Mouse (Mus musculus) spleen, postnatal 36 days (tissue): ENCODE measurements around the gene Atg2a.
"Not testable (repeated sequence)": the region's sequence is repeated elsewhere in the genome, so short reads cannot be mapped to it uniquely, and the experiment has no call there.

Experiments
- DNase-seq, 2 experiments: peaks; one replicate each; pipeline ENCODE4 v3.0.0; 2022; ENCODE audit warnings: low spot score in 2 of 2, mixed read lengths in 1 of 2

Gene Atg2a

GRCm38 (mm10) chr19:6276426-6277421 is 35.3 kb downstream of the Atg2a start, which contains the start of gene Ehd1:
Gene Ehd1 (plus strand): TSS chr19:6276725.
- peak; percentile 98 to 99 for DNase-seq

- peak; percentile 82 for DNase-seq
Measured at GRCm38 (mm10) chr19:6277661-6278438, 36.4 kb downstream of the Atg2a start.

- DNase-seq: peak in 1 of 2 experiments; percentile 34
Measured at GRCm38 (mm10) chr19:6278439-6279073, 37.1 kb downstream of the Atg2a start.

- DNase-seq: no peak
Measured at GRCm38 (mm10) chr19:6279481-6280144, 38.1 kb downstream of the Atg2a start.

GRCm38 (mm10) chr19:6280554-6280953 is 39.1 kb downstream of the Atg2a start:
- no peak for DNase-seq

- no peak for DNase-seq
Measured at GRCm38 (mm10) chr19:6281122-6282020, 39.9 kb downstream of the Atg2a start.

- no peak for DNase-seq
Measured at GRCm38 (mm10) chr19:6283001-6283400, 41.5 kb downstream of the Atg2a start.

GRCm38 (mm10) chr19:6284502-6284901 is 43.0 kb downstream of the Atg2a start:
- DNase-seq: peak in 1 of 2 experiments; percentile 26

- DNase-seq: no peak
Measured at GRCm38 (mm10) chr19:6285226-6285625, 43.8 kb downstream of the Atg2a start.

- DNase-seq: no peak
Measured at GRCm38 (mm10) chr19:6285632-6286433, 44.4 kb downstream of the Atg2a start.

- DNase-seq: no peak
Measured at GRCm38 (mm10) chr19:6286434-6287401, 45.2 kb downstream of the Atg2a start.

GRCm38 (mm10) chr19:6288236-6288894 is 46.9 kb downstream of the Atg2a start:
- DNase-seq: no peak

- DNase-seq: no peak
Measured at GRCm38 (mm10) chr19:6289696-6290238, 48.3 kb downstream of the Atg2a start.

- DNase-seq: not testable (repeated sequence)
Measured at GRCm38 (mm10) chr19:6290720-6291116, 49.2 kb downstream of the Atg2a start.

- DNase-seq: no peak
Measured at GRCm38 (mm10) chr19:6291117-6291781, 49.8 kb downstream of the Atg2a start.

GRCm38 (mm10) chr19:6292262-6292661 is 50.8 kb downstream of the Atg2a start:
- DNase-seq: no peak

- DNase-seq: no peak
Measured at GRCm38 (mm10) chr19:6294301-6294700, 52.8 kb downstream of the Atg2a start.
